Mouse (Mus musculus) heart, adult 2 months (tissue): ENCODE measurements around the gene Ube3b. TPM values are rescaled to one million over a fixed set of nuclear protein-coding genes. Genes with fewer than 3 reads are reported as not detected.

Experiments
- DNase-seq, 2 experiments: peaks; one replicate each; pipeline ENCODE4 v3.0.0; 2021
- H3K27ac ChIP-seq: fragments of 200-600 bp; 2 replicates; pipeline ENCODE4 v1.8.1; 2022
- H3K27me3 ChIP-seq: fragments of 200-500 bp; 2 replicates; pipeline ENCODE4 v1.6.1; 2012; ENCODE audit warnings: mild to moderate bottlenecking, low read length, inconsistent platforms, mixed read lengths; ENCODE audit not compliant: control insufficient read depth, insufficient read depth
- H3K36me3 ChIP-seq: fragments of 200-500 bp; 2 replicates; pipeline ENCODE4 v1.6.1; 2012; ENCODE audit warnings: low read length, inconsistent platforms; ENCODE audit not compliant: control insufficient read depth, insufficient read depth
- H3K4me1 ChIP-seq: fragments of 200-500 bp; 2 replicates; pipeline ENCODE4 v1.6.1; 2011; ENCODE audit warnings: low read length; ENCODE audit not compliant: control insufficient read depth, insufficient read depth
- H3K4me3 ChIP-seq: fragments of 200-600 bp; 2 replicates; pipeline ENCODE4 v1.8.1; 2022
- H3K79me2 ChIP-seq: fragments of 200-500 bp; replicated peaks from 2 replicates; pipeline ENCODE4 v1.6.1; 2012; ENCODE audit warnings: mild to moderate bottlenecking, inconsistent platforms, low read length, moderate library complexity, mixed read lengths; ENCODE audit not compliant: control insufficient read depth, insufficient read depth
- H3K9ac ChIP-seq: fragments of 200-500 bp; 2 replicates; pipeline ENCODE4 v1.6.1; 2012; ENCODE audit warnings: low read depth, mild to moderate bottlenecking, control low read depth, inconsistent platforms, low read length, mixed read lengths
- CTCF ChIP-seq: fragments of 200-600 bp; IDR thresholded peaks from 2 replicates; pipeline ENCODE4 v1.8.1; 2022; ENCODE audit warnings: antibody characterized with exemption, mild to moderate bottlenecking, moderate library complexity
- EP300 ChIP-seq: fragments of 200-500 bp; IDR thresholded peaks from 2 replicates; pipeline ENCODE4 v1.6.1; 2011; ENCODE audit warnings: low read depth, low read length, control low read depth; ENCODE audit not compliant: insufficient read depth
- POLR2A ChIP-seq: fragments of 200-500 bp; IDR thresholded peaks from 2 replicates; pipeline ENCODE4 v1.6.1; 2011; ENCODE audit warnings: mild to moderate bottlenecking, low read depth, low read length, control low read depth; ENCODE audit not compliant: insufficient read depth
- WGBS: fragments of 180-500 bp; shearing (Covaris S2); methylation state at CpG from one replicate; pipeline ENCODE4 v1.1.7; 2018; 5-methylcytosine and 5-hydroxymethylcytosine counted together
- intact Hi-C: fragments of 180-260 bp; cut with DNase I; formaldehyde crosslinking; loops from one replicate; pipeline ENCODE4 v1.15.1; 2025
- polyA plus RNA-seq: library from polyadenylated mRNA; depleted of rRNA; stranded (reverse); fragments of >200 nt; gene quantifications from 2 replicates; pipeline ENCODE4 v1.2.3, GENCODE M21; 2012
- total RNA-seq, 2 experiments: library from RNA; stranded (reverse); gene quantifications; 2 replicates each; pipeline ENCODE4 v1.2.3; 2021

Gene Ube3b
- total and polyA plus RNA-seq, 3 experiments, result 84.2 to 101 (median 86.3) TPM

DNA sequence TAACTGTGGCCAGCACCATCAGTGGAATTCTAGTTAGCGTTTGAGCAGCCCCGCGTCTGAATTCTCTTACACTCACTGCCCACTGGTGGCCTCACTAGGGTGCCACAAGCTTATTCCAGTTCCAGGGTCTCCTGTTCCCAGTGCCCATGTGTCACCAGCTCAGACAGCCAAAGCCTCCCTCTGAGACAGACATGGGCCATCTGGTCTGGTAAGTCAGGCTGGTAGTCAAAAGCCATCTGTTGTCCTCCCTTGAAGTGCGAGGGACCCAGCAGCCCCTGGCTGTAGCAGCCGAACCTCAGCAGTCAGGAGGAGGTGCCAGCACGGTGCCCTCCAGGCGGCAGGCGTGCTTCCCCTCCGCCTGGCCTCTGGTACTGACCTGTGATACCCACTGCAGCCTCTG is 75.9 kb downstream of the Ube3b start:
- no peak overlapping the region for H3K27ac ChIP-seq
- TF ChIP-seq CTCF, result no peak
- no peak for TF ChIP-seq EP300
- no peak for TF ChIP-seq POLR2A
- H3K27me3 ChIP-seq, result no peaks in the 10 kb centered on the region
- intact Hi-C loops, result no loop called here
- no peak for DNase-seq
- 89% methylated on average over 9 of the region's 9 CpGs for WGBS
- no peaks in the 10 kb centered on the region for H3K79me2 ChIP-seq
- no peak overlapping the region for H3K4me3 ChIP-seq
- no peaks in the 10 kb centered on the region for H3K36me3 ChIP-seq
- H3K4me1 ChIP-seq, result no peaks in the 10 kb centered on the region
- no peak overlapping the region for H3K9ac ChIP-seq

DNA sequence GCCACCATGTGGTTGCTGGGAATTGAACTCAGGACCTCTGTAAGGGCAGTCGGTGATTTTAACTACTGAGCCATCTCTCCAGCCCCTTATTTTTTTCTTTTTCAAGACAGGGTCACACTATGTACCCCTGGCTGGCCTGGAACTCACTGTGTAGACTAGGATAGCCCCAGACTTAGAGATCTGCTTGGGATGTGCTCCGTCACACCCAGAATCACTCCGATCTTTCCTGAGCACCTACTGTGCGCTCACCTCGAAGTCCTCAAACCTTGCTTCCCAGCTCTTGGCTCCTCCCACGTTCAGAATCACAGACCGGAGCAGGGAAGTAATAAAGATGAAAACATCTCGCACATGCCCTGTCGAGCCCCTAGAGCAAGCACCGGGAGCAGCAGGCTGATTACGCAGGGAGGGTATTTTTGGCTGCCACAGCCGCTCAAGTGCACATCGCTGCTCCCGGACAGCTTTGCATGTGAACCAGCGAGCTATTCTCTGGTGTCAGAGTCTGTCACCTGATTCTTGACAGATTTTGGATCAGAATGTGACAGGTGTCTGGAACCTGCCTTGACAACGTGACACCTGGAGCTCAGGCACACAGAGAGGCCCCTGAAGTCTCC is 76.7 kb downstream of the Ube3b start:
- Histone ChIP-seq H3K27me3 (no peaks in the 10 kb centered on the region), H3K27ac (no peak overlapping the region), H3K9ac (no peak overlapping the region), H3K4me1 (no peaks in the 10 kb centered on the region), H3K36me3 (no peaks in the 10 kb centered on the region), H3K79me2 (no peaks in the 10 kb centered on the region), H3K4me3 (no peak overlapping the region)
- TF ChIP-seq EP300 (no peak), CTCF (no peak), POLR2A (no peak)
- no peak for DNase-seq
- 60% methylated on average over 16 of the region's 16 CpGs for WGBS
- intact Hi-C loops, result no loop called here

DNA sequence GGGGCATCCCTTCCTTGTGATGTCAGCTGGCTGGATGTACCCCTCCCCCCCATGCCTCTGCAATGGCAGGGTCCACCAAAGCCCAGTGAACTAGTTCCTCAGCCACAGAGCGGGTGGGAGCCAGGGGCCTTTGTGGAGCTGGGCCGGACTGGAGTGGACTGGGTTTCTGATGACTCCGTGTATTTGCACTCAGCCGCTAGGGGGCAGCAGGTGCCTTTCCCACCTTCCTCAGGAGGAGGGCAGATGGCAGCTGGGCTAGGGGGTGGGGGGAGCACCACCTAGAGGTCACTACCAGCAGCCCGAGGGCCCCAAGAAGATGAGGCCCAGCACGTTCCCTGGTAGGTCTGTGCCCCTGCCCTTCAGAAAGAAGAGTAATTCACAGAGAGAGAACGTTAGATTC is 80.8 kb downstream of the Ube3b start:
- DNase-seq, result peak; percentile 76 to 83

GRCm38 (mm10) chr5:114462067-114463040 is 81.9 kb downstream of the Ube3b start:
- no peak overlapping the region for H3K27ac ChIP-seq
- no peaks in the 10 kb centered on the region for H3K4me1 ChIP-seq
- 74% methylated on average over 24 of the region's 24 CpGs for WGBS
- no peak for TF ChIP-seq POLR2A
- no peak for TF ChIP-seq EP300
- TF ChIP-seq CTCF, result no peak
- intact Hi-C loops, result no loop called here
- no peak overlapping the region for H3K4me3 ChIP-seq
- no peak overlapping the region for H3K9ac ChIP-seq
- H3K36me3 ChIP-seq, result no peaks in the 10 kb centered on the region
- H3K79me2 ChIP-seq, result no peaks in the 10 kb centered on the region
- DNase-seq, result peak; percentile 61 to 73
- H3K27me3 ChIP-seq, result no peaks in the 10 kb centered on the region

More for the DNA sequence above, 80.8 kb downstream of the Ube3b start:
- Histone ChIP-seq H3K36me3 (no peaks in the 10 kb centered on the region), H3K27me3 (no peaks in the 10 kb centered on the region), H3K4me3 (no peak overlapping the region), H3K4me1 (no peaks in the 10 kb centered on the region), H3K9ac (no peak overlapping the region), H3K79me2 (no peaks in the 10 kb centered on the region), H3K27ac (no peak overlapping the region)
- TF ChIP-seq CTCF (peak; percentile 83), EP300 (no peak)
- intact Hi-C loops, result loop anchor here (1.0 kb wide), 2 partner anchors 107 to 158 kb away; partner anchors contain the start of gene Fam222a
- WGBS, result 11% methylated on average over 7 of the region's 7 CpGs

DNA sequence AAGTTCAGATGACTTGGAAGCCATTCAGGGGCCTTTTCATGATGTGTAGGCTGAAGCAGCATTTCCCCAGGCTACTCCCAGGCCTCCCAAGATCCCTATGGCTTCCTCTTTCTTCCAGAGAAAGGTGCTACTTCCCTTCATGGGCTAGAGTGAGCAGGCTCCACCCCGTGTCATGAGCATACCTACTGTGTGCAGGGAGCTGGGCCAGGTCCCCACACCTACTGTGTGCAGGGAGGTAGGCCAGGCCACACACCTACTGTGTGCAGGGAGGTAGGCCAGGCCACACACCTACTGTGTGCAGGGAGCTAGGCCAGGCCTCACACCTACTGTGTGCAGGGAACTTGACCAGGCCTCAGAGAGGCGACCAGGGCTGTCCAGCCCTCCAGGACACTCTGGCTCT is 84.2 kb downstream of the Ube3b start:
- 77% methylated on average over 2 of the region's 2 CpGs for WGBS
- intact Hi-C loops, result no loop called here
- no peaks in the 10 kb centered on the region for H3K27me3 ChIP-seq

DNA sequence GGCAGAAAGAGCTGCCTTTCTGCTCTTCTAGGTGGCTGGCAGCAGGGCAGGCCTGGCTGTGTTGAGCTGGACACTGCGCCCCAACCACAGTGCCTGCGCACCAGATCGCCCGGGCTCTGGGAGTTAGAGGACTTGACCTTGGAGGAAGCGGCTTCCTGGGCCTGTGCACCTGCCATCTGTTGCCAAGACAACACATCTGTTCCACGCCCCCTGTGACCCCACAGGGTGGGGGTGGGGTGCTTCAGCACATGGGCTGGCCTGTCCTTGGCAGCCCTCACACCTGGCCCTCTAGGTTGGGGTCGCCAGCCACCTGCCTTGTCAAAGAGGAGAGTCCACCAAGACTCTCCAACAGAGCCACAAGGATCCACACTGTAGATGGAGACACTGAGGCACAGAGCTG is 85.2 kb downstream of the Ube3b start:
- intact Hi-C loops, result no loop called here
- no peak overlapping the region for H3K27ac ChIP-seq
- no peak overlapping the region for H3K9ac ChIP-seq
- no peak for DNase-seq
- no peak overlapping the region for H3K4me3 ChIP-seq
- TF ChIP-seq EP300, result no peak
- TF ChIP-seq POLR2A, result no peak
- no peak for TF ChIP-seq CTCF
- H3K27me3 ChIP-seq, result no peaks in the 10 kb centered on the region
- no peaks in the 10 kb centered on the region for H3K36me3 ChIP-seq
- WGBS, result 75% methylated on average over 7 of the region's 7 CpGs
- H3K79me2 ChIP-seq, result no peaks in the 10 kb centered on the region
- no peaks in the 10 kb centered on the region for H3K4me1 ChIP-seq

More for the DNA sequence above, 84.2 kb downstream of the Ube3b start:
- DNase-seq, result no peak
- Histone ChIP-seq H3K9ac (no peak overlapping the region), H3K4me3 (no peak overlapping the region), H3K79me2 (no peaks in the 10 kb centered on the region), H3K4me1 (no peaks in the 10 kb centered on the region), H3K27ac (no peak overlapping the region), H3K36me3 (no peaks in the 10 kb centered on the region)
- TF ChIP-seq POLR2A, result no peak
- TF ChIP-seq CTCF, result no peak
- TF ChIP-seq EP300, result no peak
